Mouse (Mus musculus) spleen, embryonic (tissue): ENCODE results near the gene Cd101.

Source experiments
- CTCF ChIA-PET: fragments of 350-600 bp; sonication (Branson Sonifier 250); formaldehyde crosslinking; loops from one replicate; lab custom pipeline; 2022; lab: Charles Lee

Cd101 gene

GRCm38 (mm10) chr3:101029339-101029738 lies at the start of gene Cd101:
TSS of gene Cd101 (minus strand) at chr3:101029556.
- CTCF ChIA-PET, result no interaction called here

- CTCF ChIA-PET, result no interaction called here
Measured at GRCm38 (mm10) chr3:101078344-101078743, 49.0 kb upstream of the Cd101 start.

DNA sequence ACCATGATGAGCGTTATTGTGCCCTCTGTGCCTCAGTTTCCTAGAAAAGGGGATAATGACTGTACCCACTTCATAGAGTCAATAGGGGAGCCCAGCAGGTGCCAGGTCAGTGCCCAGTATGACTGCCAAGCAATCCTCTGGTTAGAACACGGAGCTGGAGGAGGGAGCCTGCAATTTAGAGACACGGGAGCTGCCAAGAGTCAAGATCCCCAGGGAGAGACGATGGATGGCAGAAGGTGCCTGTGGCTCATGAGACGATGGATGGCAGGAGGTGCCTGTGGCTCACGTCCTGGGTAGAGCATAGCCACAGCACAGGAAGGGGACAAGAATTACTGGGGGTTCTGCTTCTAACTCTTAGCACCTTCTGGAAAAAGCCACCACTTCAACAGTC lies 48.3 kb upstream of the Cd101 start:
- CTCF ChIA-PET, result no interaction called here

GRCm38 (mm10) chr3:101076966-101077709 lies 47.8 kb upstream of the Cd101 start:
- CTCF ChIA-PET, result no interaction called here

GRCm38 (mm10) chr3:101075866-101076265 lies 46.5 kb upstream of the Cd101 start:
- CTCF ChIA-PET, result no interaction called here

DNA sequence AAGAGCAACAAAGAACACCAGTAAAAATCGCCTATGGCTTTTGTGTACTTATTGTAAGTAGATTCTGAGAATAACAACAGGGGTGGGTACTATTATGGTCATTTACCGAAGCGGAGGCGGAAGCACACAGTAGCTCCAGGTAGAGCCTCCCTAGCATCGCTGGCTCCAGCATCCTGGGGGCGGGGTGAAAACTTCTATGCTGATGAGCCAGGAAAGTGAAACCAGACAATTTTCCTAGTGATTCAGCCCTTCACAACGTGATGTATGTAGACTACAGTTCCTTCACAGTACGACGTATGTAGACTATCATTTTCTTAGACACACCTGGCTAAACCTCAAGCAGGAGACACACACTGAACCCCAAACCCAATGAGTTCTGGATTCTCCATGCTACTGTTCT lies 44.0 kb upstream of the Cd101 start:
- CTCF ChIA-PET, result no interaction called here

DNA sequence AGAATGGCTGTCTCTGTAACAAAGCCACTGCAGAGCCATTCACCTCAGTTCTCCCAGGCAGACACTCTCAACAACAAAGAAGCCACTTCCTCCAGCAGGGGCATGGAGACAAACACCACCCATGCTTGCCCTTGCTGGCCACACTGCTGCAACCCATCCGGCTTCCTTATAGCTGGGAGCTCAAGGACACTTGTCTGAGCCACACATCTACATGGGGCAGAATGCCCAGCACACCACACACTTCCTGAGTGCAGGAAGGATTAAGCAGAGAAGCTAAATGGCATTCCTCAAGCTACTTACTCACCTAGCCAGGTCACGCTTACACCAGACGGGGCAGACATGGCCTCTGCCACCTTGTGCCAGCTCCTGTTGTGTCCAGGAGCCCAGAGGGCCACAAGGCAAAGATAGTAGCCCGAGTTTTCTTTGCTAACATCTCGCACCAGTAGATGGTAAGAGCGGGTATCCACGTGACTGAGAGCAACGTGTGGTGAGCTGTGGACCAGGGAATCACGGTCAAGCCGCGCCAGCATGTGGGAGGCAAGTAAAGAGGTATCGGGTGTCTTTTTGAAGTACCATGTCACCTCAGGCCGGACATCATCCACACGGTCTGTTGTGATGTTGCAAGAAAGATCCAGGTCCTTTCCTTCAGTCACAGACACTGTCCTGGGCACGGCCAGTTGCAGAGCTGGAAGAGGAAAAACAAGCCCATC lies 43.3 kb upstream of the Cd101 start:
- CTCF ChIA-PET, result interaction anchor here (0.6 kb wide), 1 partner anchor 322 kb away, joined by 3 read pairs; no protein-coding TSS in a partner anchor

DNA sequence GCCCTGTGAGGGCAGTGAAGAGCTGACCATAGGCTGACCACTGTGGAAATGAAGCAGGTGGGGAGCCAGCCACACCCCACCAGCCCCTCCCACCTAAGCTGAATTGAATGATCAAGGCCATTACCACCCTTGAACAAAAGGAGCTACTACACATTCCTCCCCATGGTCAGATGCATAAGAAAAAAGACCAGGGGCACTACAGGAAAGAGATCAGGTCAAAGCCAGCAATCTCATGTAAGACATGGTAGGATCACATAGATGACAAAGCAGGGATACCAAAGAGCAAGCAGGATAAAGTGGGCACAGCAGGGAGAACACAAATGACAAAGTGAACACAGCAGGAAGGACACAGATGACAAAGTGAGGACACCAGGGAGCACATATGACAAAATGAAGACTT lies 42.2 kb upstream of the Cd101 start:
- CTCF ChIA-PET, result interaction anchor here (0.6 kb wide), 1 partner anchor 323 kb away, joined by 3 read pairs; no protein-coding TSS in a partner anchor

DNA sequence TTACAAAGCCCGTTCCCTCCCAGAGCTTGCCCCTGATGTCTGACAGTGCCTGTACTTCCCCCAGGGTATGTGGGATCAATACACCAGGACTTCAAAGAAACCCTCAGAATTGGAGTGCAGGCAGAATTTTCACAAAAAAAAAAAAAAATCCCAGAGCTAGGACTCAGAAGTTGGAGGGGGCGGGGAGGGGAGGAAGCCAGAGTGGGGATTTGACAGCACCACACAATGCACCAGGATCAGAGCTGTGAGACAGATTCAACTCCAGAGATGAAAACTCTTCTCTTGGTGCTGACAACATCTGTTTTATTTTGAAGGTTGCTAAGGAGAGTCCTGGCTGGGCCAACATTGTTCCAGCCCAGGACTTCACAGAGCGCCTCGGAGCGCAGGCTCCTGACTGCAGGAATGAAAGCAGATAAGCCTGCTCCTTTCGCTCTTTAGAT lies 41.5 kb upstream of the Cd101 start:
- CTCF ChIA-PET, result no interaction called here

DNA sequence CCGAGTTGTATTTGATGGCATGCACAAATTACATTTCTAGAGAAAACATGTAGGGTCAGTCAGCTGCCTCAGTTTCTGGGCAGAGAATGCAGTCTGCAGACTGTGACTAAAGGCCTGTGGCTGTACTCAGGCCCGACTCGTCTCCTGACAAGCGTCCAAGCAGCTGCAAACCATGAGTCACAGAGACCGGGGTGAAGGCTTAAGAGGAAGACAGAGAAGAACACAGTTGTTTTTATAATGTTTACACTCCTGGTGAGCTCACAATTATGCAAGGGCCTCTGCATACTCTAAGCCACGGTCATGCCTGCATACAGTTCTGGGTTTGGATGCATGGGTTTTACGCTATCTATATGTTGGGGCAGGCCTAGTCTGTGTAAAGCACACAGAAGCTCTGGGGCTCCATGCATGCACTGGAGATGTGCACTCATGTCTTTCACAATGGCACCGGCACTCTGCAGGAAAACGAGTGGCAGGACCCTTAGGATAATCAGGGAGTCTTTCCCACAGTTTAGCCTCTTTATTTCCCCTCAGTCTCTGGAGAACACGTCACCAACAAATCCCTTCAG lies 41.0 kb upstream of the Cd101 start:
- CTCF ChIA-PET, result no interaction called here

DNA sequence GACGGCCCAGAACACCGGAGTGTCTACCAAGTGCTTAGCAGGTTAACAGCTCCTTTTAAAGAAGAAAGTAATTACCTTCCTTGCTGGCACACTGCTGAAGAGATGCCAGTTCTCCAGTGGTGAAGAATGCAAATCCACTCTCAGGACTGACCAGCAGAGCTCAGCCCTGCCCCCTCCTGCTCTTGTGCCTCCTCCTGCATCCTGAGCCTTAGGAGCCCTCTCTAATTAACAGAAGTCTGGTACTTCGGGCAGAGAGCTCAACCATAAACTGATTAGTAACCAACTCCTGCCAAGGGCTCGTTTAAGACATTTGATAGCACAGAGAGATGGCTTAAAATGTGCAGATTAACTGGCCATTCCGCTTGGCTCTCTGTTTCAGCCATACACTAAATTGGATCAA lies 39.3 kb upstream of the Cd101 start:
- CTCF ChIA-PET, result no interaction called here

DNA sequence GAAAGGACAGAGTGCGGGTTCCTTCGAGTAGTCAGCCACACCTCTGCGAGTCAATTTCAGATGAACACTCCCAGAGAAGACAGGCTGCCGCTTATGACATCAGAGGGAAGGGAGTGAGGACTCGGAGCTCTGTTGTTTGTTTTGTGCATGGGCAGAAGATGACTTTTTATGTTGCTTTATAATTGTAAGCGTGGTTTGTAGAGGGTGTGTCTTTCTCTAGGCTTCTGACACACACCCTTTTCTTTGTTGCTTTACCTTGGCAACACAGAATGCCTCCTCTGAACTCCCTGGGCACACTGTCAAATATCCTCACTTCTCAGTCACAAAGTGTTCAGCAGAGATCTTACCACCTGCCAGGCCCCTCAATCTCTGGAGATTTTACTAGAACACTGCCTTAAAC lies 36.8 kb upstream of the Cd101 start:
- CTCF ChIA-PET, result no interaction called here

- CTCF ChIA-PET, result no interaction called here
Measured at GRCm38 (mm10) chr3:101061865-101062585, 32.7 kb upstream of the Cd101 start.

DNA sequence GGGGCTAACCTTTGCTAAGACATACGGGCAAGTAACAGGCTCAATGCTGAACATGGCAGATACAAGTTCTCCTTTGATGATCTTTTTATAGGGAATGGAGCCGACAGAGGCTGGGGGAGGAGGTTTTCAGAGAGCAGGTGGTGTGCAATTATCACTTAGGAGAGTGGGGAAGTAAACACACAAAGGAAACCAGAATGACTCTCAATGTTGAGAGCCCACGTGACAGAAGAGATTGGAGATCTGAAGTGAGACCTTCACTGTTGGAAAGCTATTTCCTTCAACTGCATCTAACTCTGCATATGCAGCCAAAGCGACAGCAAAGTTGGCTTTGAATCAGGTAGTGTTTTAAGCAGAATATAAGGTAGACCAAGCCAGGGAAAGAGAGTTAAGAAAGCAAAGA lies 29.9 kb upstream of the Cd101 start:
- CTCF ChIA-PET, result no interaction called here

DNA sequence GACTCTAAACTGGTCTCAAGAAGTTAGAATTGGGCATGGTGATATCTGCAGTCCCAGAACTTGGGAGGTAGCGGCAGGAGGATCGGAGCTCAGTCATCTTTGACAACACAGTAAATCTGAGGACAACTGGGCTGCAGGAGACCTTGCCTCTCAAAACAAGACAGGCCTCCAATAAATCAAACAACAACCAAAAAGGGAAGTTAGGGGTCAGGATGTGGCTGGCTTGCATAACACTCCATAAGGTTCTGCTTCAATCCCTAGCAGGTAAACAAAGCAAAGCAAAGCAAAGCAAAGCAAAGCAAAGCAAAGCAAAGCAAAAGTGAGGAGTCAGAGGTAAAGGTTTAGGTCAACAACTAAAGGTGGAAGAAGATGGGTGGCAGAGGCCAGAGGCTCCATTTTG lies 28.8 kb upstream of the Cd101 start:
- CTCF ChIA-PET, result no interaction called here

DNA sequence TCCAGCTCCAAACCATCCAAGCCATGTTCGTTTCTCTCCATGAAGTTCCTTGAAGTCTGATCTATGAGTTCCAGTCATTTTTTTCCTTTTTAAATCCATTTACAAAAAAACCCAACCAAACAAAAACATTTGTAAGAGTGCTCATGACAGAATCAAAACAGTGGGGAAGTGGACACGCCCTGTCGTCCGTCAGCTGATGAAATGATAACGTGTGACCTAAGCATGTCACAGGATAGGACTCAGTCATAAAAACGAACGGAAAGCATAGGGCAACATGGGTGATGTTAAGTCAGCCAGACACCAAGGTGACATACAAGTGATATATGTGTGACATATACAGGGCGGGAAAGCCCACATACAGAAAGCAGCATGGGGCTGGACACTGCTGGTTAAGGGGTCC lies 25.9 kb upstream of the Cd101 start:
- CTCF ChIA-PET, result interaction anchor here (0.7 kb wide), 1 partner anchor 218 kb away, joined by 9 read pairs; no protein-coding TSS in a partner anchor

DNA sequence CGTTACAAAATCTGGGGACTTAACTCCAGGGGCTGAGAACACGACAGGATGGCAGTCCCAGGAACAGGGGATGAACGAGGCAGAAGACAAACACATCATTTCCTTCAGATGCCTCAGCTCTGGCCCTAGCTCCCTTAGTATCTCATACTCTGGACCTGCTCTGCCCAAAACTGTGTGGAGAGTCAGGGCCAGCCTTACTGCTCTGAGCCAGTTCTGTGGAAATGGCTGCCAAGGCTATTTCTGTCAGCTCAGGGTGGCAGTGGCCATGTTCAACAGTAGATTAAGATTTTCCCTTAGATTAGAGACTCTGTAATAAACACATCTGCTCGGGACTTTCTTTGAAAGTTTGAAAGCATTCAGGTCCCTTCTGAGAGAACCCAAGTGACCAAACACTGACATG lies 22.2 kb upstream of the Cd101 start:
- CTCF ChIA-PET, result no interaction called here

- CTCF ChIA-PET, result interaction anchor here (0.6 kb wide), 2 partner anchors 38 to 72 kb away, joined by 5 to 15 read pairs; no protein-coding TSS in a partner anchor
Measured at GRCm38 (mm10) chr3:101049997-101050396, 20.6 kb upstream of the Cd101 start.

DNA sequence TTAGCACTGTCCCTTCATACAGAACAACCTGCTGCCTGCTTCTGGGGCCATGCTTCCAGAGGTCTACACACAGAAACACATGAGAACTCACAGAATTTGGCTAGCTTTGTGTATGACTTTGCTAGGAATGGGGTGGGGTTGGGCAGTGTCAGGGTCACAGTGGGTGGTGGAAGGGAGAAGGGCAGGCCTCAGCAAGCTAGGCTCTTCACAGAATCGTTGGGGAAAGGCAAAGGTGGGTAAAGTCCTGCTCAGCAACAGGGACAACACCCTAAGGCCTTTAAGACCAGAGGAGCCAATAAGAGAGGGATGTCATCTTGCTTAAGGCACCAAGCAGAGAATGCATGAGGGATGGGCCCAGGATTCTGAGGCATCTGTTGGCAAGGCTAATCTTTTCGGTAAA lies 19.4 kb upstream of the Cd101 start:
- CTCF ChIA-PET, result no interaction called here

GRCm38 (mm10) chr3:101047586-101048275 lies 18.4 kb upstream of the Cd101 start:
- CTCF ChIA-PET, result no interaction called here

- CTCF ChIA-PET, result no interaction called here
Measured at GRCm38 (mm10) chr3:101045431-101045830, 16.1 kb upstream of the Cd101 start.
